In genomic region chr6:50681491-50681890, GRCm38 (mm10) we compare ENCODE assay signal across 38 mouse cellular contexts. TPM values are rescaled to one million over a fixed set of nuclear protein-coding genes. Genes with fewer than 3 reads are reported as not detected.
DNase-seq lines count a peak whose midpoint lies in the region; ATAC-seq and TF ChIP-seq lines count a peak whose summit lies in the region.
"Had no signal": no experiment of that assay in that cellular context is flagged by ENCODE, and none has a peak within 500 bp of the region (broad histone marks: within the 10 kb centered on the region; RNA-seq: fewer than 3 reads in every experiment).

No protein-coding gene starts in this region.

- no peak overlapping the region for H3K9ac ChIP-seq in heart, embryonic 13.5 days
- H3K9ac ChIP-seq in embryonic facial prominence, embryonic 14.5 days (ENCODE audit: low read depth, low read length): no peak overlapping the region
- H3K9ac ChIP-seq: embryonic facial prominence, embryonic 13.5 days; forebrain, embryonic 13.5 days; heart, embryonic 15.5 days; hindbrain, embryonic 15.5 days; liver, embryonic 14.5 days; midbrain, embryonic 15.5 days had no signal

- no peak overlapping the region for H3K4me3 ChIP-seq in heart, embryonic 13.5 days
- no peak overlapping the region for H3K4me3 ChIP-seq in bone marrow macrophage, adult 2 months (ENCODE audit: insufficient read depth, low read length)
- H3K4me3 ChIP-seq in embryonic facial prominence, embryonic 14.5 days (ENCODE audit: low read depth, low read length): no peak overlapping the region
- H3K4me3 ChIP-seq: embryonic facial prominence, embryonic 13.5 days; forebrain, embryonic 13.5 days; heart, embryonic 15.5 days; hindbrain, embryonic 10.5 days; hindbrain, embryonic 15.5 days; left cerebral cortex, adult 2 months; midbrain, embryonic 10.5 days; midbrain, embryonic 15.5 days had no signal

- WGBS in heart, embryonic 13.5 days: 20% methylated on average over 5 of the region's 5 CpGs
- 40% methylated on average over 5 of the region's 5 CpGs for WGBS in embryonic facial prominence, embryonic 14.5 days

- DNase-seq in embryo, embryonic 10.5 days (ENCODE audit: low spot score): peak; percentile 19
- no peak for DNase-seq in embryo, embryonic 11 days
- DNase-seq in heart, adult 18-20 months: no peak
- DNase-seq in embryonic facial prominence, embryonic 14.5 days (ENCODE audit: low spot score): no peak
- DNase-seq in left cerebral cortex, postnatal 10 days (ENCODE audit: extremely low spot score in 1 of 2, low spot score in 2 of 2): no peak
- no peak for DNase-seq in yolk sac, embryonic 10.5 days (ENCODE audit: low spot score)
- DNase-seq: cerebellum, adult 2 months; cerebellum, postnatal 14 days; gastrocnemius, postnatal 14 days; kidney, adult 11 months; liver; lung, adult 2 months; lung, postnatal 14 days; thymus, postnatal 4 days had no signal

- no peaks in the 10 kb centered on the region for H3K36me3 ChIP-seq in heart, embryonic 13.5 days
- H3K36me3 ChIP-seq in embryonic facial prominence, embryonic 14.5 days (ENCODE audit: control insufficient read depth, insufficient read depth, low read length): no peaks in the 10 kb centered on the region
- H3K36me3 ChIP-seq: embryonic facial prominence, embryonic 13.5 days; heart, embryonic 15.5 days; hindbrain, embryonic 10.5 days; hindbrain, embryonic 15.5 days; midbrain, embryonic 10.5 days; midbrain, embryonic 15.5 days had no signal

- H3K27me3 ChIP-seq in heart, embryonic 13.5 days (replicated peaks): no peaks in the 10 kb centered on the region
- no peaks in the 10 kb centered on the region for H3K27me3 ChIP-seq in embryonic facial prominence, embryonic 14.5 days (replicated peaks; ENCODE audit: control insufficient read depth, insufficient read depth, low read length)
- H3K27me3 ChIP-seq: CH12.LX; heart, embryonic 15.5 days; hindbrain, embryonic 15.5 days; midbrain, embryonic 15.5 days had no signal

- peak overlapping the region; percentile 27; the same call in 1 of the 2 replicates for H3K4me2 ChIP-seq in heart, embryonic 13.5 days
- H3K4me2 ChIP-seq in embryonic facial prominence, embryonic 14.5 days (ENCODE audit: low read depth, low read length): no peak overlapping the region
- H3K4me2 ChIP-seq: embryonic facial prominence, embryonic 13.5 days; forebrain, embryonic 13.5 days; heart, embryonic 15.5 days; hindbrain, embryonic 15.5 days; midbrain, embryonic 15.5 days had no signal

- H3K9me3 ChIP-seq in heart, embryonic 13.5 days: no peaks in the 10 kb centered on the region
- H3K9me3 ChIP-seq in embryonic facial prominence, embryonic 14.5 days (ENCODE audit: control insufficient read depth, low read length): no peaks in the 10 kb centered on the region
- H3K9me3 ChIP-seq: embryonic facial prominence, embryonic 13.5 days; forebrain, embryonic 13.5 days; heart, embryonic 15.5 days; hindbrain, embryonic 10.5 days; hindbrain, embryonic 15.5 days; midbrain, embryonic 10.5 days; midbrain, embryonic 15.5 days had no signal

- peak overlapping the region; percentile 8; the same call in 1 of the 2 replicates for H3K27ac ChIP-seq in heart, embryonic 13.5 days (replicated peaks)
- peak overlapping the region; percentile 77 for H3K27ac ChIP-seq in bone marrow macrophage, adult 2 months (ENCODE audit: insufficient read depth, low read depth, low read length)
- peak overlapping the region; percentile 44; the same call in 1 of the 2 replicates for H3K27ac ChIP-seq in embryonic facial prominence, embryonic 14.5 days (replicated peaks; ENCODE audit: low read depth, low read length)
- H3K27ac ChIP-seq: embryonic facial prominence, embryonic 13.5 days; forebrain, embryonic 13.5 days; heart, embryonic 15.5 days; hindbrain, embryonic 10.5 days; hindbrain, embryonic 15.5 days; left cerebral cortex, adult 2 months; liver, embryonic 14.5 days; midbrain, embryonic 10.5 days; midbrain, embryonic 15.5 days had no signal

- ATAC-seq in heart, embryonic 13.5 days (ENCODE audit: extremely low read depth, insufficient number of reproducible peaks, low FRiP score, low TSS enrichment): no peak
- no peak for ATAC-seq in embryonic facial prominence, embryonic 14.5 days (ENCODE audit: low read depth)
- ATAC-seq: forebrain, embryonic 13.5 days; inflammation-experienced regulatory T-cells, adult 6 months; midbrain, embryonic 15.5 days had no signal

- H3K4me1 ChIP-seq in heart, embryonic 13.5 days: peaks cover 23% of the 10 kb centered on the region
- H3K4me1 ChIP-seq in bone marrow macrophage, adult 2 months (ENCODE audit: control insufficient read depth, insufficient read depth, low read length): peaks cover 47% of the 10 kb centered on the region
- H3K4me1 ChIP-seq in embryonic facial prominence, embryonic 14.5 days (ENCODE audit: control insufficient read depth, insufficient read depth, low read length): 0 out of 2 replicates have a peak, but pooled peaks cover 8% of the 10 kb centered on the region

- no peak for TF ChIP-seq CTCF in bone marrow macrophage, adult 2 months (IDR thresholded peaks at IDR 0.05; ENCODE audit: low read depth, low read length)

- intact Hi-C loops in left cerebral cortex, postnatal 10 days (cut with DNase I): no loop called here

- no peak for TF ChIP-seq POLR2A in bone marrow macrophage, adult 2 months (IDR thresholded peaks at IDR 0.05; ENCODE audit: borderline replicate concordance, low read depth, low read length)

RNA-seq across cellular contexts. Expression of gene Npvf, which starts 27.3 kb away (rescaled TPM):
- not detected in 2 replicates for polyA plus RNA-seq in heart, embryonic 13.5 days (2015; fragmentation: Nextera tagmentation; extraction: Ambion mirVana)
- not detected for total RNA-seq in heart, adult 18-20 months (2021)
- polyA plus RNA-seq in bone marrow macrophage, adult 2 months (2012; ENCODE audit: insufficient read depth, insufficient read length, missing spikeins): 4.0 and 6.0 TPM in 2 replicates
- 0.29 and 0.62 TPM in 2 replicates for polyA plus RNA-seq in embryonic facial prominence, embryonic 14.5 days (2014; fragmentation: Nextera tagmentation; extraction: Ambion mirVana)
- total RNA-seq in left cerebral cortex, postnatal 10 days (2021): under 1 TPM in 1 of 2 experiments, not detected in 1; 0.45 TPM
- total RNA-seq: adrenal gland, postnatal 10 days; CH12.LX; ES-E14; gastrocnemius, postnatal 14 days; granulocyte monocyte progenitor cell, adult 5-6 weeks; layer of hippocampus, postnatal 10 days; left cerebral cortex, adult 2 months; left cerebral cortex, postnatal 36 days; megakaryocyte progenitor cell, adult 5-6 weeks had no signal
- polyA plus RNA-seq: C2C12; embryonic facial prominence, embryonic 13.5 days; forebrain, embryonic 13.5 days; hindbrain, embryonic 10.5 days; inflammation-experienced regulatory T-cells, adult 6 months; liver, embryonic 14.5 days; lung, adult 2 months; midbrain, embryonic 10.5 days; neural tube, embryonic 11.5 days; small intestine, adult 2 months; stomach, embryonic 14.5 days; testis, adult 2 months had no signal

Comparison
In these comparisons a context has a peak if more than half of its experiments do, and no peak if none do; other contexts are left out.
1. H3K27ac ChIP-seq: peak in every context shown above with its lines; median percentile 77 in bone marrow macrophage, adult 2 months; 44 in embryonic facial prominence, embryonic 14.5 days; 8 in heart, embryonic 13.5 days.